Mouse (Mus musculus) B cell, adult 2 months (primary cell): Measurements from ENCODE around the gene Tpx2.
A peak's percentile ranks its signal among the peaks of the same experiment; 100 is the strongest.

Source experiments
- DNase-seq, 2 experiments: peaks; one replicate each; pipeline ENCODE4 v3.0.0; 2022

The Tpx2 gene

DNA sequence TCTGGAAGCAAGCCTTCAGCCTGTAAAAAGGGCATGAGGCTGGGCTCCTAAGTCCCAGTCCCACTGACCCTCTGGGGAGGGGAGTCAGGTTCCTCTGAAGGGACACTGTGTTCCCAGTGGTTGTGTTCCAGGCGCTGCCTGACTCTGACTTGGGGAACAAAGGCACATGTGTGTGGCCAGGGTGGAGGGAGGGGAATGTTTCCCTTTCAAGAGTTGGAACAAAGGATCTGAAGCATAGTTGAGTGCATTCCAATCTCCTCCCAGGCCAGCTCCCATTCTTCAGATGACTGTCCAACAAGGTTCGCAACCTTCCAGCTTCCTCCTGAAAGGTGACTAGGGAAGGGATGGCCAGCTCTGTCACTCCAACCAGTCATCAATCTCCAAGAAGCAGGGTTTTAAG is 27.4 kb upstream of the Tpx2 start:
- DNase-seq, result no peak

DNA sequence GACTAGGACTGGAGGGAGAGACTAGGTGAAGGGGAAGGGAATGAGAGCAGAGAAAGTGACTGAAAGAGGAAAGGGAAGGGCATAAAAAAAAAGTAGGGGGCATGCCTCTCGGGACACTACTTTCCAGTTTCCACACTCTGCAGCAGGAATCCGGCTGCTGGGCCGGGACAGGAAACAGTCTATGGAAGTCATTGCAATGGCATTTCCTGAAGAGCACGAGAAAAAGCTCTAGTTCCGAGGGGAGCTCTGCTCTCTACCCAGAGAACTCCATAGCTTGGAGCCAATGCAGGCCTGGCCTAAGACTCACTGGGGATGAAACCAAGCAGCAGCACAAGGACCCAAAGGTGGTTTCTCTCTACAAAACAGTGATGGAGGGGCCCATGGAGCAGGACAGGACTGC is 26.7 kb upstream of the Tpx2 start:
- no peak for DNase-seq

DNA sequence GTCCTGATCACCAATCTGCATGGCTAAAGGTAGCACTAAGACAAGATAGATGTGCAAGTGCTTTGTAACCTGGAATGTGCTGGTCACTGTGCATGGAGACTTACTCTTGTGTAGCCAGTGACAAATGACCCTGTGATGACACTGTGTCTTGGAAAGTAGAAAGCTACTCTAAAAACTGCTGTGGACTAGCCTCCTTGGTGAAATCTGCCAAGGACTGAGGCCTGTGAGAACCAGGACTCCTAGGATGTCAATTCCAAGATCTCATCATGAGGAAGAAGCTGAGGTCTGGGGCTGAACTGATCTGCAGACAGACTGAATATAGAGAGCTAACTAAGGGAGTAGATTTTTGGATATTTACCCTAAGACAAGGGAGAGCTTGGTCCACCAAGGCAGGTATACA is 26.2 kb upstream of the Tpx2 start:
- DNase-seq, result no peak

DNA sequence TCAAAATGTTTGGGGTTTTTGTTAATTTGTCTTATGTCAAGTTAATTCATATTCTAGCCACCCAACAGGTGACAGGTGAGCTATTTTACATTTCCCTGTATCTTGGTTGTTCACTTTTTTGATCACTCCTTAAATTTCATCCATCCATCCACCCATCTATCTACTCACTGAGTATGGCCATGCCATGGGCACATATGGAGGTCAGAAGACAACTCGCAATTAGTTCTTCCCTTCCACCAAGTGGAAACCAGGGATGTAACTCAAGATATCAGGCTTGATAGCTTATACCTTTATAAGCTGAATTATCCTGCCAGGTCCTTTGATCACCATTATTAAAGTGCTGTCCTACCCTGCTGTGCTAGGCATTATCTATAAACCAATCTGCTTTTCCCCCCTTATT is 24.0 kb upstream of the Tpx2 start:
- no peak for DNase-seq

DNA sequence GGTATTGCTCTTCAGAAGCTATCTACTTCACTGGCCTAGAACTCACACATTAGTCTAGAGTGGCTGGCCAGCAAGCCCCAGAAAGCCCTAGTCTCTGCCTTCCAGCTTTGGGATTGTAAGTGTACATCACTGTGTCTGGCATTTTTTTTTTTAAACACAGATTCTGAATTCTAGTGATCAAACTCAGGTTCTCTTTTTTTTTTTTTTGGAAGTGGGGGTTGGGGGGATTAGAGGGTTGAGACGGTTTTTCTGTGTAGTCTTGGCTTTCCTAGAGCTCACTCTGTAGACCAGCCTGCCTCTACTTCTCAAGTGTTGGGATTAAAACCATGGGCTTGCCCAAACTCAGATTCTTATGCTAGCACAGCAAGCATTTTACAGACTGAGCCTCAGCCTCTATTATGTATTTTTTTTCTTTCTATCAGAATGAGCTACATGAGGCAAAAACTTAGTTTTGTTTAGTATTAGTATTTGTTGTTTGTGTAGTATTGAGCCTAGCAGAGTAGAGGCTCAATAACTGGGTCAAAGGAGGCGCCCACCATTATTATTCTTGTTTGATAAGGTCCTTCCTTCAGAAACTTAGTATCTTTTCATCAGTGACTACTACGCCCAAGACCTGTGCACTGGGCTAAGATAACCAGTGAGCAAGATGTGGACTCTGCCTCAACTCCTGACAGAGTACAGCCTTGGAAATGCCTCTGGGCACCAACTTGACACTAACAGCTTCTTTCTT is 23.2 kb upstream of the Tpx2 start:
- DNase-seq, result no peak

DNA sequence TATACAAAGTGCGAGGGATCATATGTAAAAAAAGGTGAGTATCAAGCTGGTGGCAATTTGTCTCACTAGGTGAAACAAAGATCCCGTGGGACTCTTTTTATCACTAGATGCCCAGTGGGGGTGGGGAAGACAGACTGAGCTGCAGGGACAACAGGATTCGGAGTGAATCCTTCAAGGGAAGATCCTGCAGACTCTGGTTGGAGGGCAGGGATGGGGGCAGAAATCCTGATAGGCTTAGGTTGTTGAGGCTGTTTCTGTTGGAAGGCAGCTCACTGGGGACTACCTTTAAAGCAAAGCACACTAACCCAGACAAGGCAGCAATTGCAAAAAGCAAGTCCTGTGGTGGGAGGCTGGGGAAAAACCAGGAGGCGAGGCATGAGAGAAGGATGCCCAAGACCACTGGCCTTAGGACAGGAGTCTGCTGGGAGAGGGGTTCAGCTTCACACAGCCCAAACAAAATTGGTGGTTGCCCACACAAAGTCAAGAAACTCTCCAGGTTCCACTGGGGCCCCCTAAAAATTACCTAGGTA is 22.5 kb upstream of the Tpx2 start:
- no peak for DNase-seq

DNA sequence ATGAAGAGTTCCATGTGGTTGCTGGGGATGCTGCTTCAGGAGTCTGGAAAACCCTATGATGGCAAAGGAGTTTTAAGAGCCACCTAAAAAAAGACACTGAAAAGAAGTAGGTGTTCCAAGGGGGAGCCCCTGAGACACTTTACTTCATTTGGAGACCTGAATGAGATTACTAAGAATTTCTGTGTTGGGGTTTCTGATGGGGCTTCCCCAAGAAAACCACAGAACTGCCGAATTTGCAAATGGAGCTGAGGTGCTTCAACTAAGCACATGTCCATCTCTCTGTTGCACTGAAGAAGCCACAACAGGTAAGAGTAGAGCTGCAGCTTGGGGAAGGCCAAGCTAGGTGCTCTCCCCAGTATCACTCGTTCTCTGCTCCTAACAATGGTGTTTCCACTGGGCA is 22.1 kb upstream of the Tpx2 start:
- peak; percentile 70 to 73 for DNase-seq

DNA sequence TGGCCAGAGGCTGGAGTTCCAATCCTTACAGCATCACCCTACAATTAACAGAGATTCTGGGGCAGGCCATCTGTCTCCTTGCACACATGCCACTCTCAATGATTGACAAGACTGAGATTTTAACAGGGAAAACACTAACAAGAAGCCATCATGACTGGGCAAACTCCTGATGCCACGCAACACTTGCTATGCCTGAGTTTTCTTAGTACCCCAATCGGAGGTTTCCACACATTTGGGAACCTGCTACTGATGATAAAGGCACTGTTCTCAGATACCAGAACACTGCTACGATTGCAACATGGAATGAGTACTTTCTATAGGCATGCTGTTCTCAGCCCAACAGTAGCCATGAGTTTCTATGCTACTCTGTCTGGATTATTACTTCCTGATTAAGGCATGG is 21.3 kb upstream of the Tpx2 start:
- no peak for DNase-seq

DNA sequence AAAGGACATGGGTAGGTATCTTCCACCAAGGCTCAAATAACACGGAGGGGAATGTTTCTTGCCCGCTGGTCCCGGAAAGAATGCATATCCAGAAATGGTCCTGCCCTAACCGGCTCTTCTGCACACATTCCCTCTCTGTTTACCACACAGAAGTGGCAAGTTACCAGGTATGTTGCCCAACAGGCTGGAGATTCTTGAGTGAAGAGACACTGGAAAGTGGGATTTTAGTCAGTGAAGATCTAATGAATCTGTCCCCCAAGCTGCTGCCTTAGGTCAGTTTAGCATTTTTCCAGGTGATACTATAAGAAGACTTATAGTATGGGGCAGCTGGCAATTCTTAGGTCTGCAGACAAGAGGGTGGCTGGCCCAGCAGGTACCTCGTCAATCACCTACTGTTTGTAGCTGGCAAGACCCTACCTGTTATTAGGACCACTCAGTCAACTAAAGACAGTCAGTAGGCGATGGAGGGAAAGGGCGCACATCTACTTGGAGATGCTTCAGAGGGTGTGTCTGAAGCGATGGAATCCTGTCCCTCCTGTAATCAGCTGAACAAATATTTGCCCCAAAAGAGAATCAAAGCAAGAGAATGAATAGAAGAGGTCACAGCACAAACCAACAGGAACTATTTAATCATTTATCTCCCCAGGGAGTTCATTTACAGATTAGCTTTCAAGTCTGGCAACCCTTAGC is 20.3 kb upstream of the Tpx2 start:
- no peak for DNase-seq

DNA sequence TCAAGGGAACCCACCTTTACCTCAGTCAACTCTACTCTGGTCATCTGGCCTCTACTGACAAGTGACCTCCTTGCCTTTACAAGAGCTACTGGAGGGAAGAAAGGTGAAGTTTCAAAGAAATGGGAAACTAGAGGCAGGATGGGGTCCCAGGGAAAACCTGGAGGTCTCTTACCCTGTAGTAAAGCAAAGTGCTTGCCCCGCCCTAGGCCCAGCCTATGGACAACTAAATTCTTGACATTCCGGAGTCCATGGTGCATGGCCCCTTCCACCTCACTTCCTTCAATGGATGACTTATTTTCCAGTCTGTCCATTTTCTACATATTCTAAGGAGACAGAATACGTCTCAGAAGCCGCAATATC is 19.8 kb upstream of the Tpx2 start:
- DNase-seq, result no peak

DNA sequence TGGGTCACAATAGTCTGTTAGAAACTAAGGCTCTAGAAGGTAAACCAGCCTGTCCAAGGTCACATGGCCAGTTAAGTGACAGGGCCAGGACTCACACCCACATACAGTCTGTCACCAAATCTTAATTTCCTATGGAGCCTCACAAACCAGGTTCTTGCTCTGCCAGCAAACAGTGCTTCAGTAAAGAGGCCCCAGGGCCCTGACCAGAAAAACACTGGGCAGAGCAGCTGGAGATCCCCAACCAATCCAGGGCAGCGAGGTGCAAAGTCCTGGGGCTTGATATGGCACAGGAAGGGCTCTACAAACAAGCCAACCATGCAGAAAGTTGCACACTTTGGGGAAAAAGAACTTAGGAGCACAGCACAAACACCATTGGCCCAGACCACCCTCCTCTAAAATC is 19.2 kb upstream of the Tpx2 start:
- DNase-seq, result no peak

DNA sequence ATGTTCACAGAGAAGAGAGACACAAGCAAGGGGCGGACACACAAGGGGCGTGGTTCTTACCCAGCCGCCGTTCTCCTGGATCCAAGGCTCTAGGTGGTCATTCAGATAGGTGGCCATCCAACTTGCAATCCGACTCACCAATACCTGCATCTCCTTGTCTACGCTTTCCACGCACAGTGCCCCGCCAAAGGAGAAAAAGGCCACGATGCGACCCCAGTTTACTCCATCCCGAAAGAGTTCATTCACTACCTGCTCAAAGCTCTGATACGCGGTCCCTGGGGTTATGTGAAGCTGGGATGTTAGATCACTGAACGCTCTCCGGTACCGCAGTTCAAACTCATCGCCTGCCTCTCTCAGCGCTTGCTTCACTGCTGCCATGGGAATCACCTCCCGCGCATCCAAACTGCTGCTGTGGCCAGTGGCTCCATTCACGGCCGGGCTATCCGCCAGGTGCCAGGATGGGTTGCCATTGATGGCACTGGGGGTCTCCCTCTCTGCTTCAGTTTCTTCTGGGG is 18.3 kb upstream of the Tpx2 start:
- no peak for DNase-seq

DNA sequence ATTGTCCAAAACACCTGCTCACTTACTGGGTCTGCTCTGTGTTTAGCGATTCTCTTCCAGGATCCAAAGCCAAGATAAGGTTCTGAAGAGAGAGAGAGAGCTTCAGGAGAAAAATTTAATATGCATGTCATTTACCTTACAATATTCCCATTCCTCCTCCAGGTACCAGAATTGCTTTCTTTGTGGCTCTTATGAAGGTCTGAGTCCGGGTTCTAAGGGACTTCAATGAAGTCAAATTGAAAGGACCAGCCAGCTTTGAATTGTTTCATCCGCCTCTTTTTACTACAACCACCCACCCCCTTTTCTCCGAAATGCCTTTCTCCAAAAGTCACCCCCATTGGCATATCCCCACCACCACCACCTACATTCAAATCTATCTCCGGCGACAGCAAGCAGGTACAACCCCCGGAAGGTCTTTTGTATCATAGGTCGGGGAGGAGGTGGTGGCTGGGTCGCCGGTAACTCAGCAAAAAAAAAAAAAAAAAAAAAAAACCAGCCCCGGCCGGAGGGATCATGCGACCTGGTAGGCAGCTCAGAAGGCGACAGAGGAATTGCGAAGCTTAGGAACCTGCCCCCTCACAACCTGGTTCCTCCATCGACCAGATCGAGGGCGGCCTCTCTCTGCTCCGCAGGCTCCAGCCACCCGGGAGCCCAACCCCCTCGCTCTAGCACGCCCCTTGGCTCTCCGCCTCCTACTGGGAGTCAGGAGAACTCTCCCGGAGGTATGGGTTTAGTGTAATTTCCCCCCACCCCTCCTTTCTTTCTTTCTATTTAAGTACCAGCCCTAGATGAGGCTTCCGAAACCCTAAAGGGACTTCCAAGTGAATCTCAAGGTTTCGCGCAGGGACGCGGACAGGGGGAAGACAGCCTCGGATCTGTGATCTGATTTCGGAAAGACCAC is 17.5 kb upstream of the Tpx2 start:
- DNase-seq, result peak; percentile 74 to 75

DNA sequence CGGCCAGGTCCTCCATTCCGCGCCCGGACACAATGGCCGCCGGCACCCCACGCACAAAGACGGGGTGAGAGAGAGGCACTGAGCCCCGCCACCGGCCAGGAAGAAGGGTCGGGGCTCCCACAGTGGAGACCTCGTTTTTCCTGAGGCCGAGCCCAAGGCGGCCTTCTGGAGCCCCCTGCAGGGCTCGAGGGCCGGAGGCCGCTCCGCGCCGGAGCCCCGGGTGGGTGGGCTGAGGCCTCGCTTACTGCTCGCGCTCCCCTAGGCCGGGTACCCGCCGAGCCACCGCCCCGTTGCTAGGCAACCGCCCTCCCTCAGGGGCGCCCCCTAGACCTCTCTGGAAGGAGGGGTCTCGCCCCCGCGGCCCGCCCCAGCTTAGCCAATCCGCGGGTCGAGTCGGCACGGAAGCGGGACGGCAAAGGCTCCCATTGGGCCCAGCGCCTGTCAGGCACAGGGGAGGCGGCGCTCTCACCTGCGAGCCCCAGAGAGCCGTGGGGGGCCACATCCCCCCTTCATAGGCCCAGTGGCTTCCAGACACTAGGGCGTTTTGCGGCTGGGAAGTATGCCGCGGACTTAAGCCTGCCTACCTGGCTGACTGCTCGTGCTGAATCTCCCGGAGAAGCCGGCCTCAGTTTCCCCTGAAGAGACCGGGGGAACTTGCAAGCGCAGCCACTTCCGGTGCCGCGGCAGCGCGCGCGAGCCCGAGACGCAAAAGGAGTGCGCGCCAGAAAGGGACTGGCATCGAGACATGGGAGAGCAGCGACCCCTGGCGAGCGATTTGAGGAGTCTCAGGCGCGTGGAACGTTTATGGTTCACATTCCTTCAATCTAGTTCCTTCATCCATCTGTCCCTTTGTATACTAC is 16.5 kb upstream of the Tpx2 start, which contains the start of gene Bcl2l1:
TSS of gene Bcl2l1 (minus strand) at position 710 of the 860 bp plus-strand sequence.
- DNase-seq, result peak; percentile 96 to 98

DNA sequence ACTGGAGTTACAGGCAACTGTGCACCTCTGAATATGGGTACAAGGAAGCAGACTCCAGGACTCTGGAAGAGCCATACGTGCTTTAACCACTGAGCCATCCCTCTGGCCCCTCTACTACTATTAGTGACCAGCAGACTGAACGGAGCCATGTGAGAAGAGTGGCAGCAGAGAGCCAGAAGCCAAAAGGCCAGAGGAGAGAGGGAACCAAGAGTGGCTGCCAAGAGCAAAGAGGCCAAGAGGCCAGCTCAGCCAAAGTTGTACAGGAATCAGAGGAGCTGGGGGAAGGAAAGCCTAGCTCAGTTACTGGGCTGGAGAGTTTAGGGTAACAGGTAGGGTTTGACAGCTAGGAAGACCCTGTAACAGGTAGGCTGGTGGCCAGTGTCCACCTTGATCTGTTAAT is 8.5 kb upstream of the Tpx2 start:
- no peak for DNase-seq

DNA sequence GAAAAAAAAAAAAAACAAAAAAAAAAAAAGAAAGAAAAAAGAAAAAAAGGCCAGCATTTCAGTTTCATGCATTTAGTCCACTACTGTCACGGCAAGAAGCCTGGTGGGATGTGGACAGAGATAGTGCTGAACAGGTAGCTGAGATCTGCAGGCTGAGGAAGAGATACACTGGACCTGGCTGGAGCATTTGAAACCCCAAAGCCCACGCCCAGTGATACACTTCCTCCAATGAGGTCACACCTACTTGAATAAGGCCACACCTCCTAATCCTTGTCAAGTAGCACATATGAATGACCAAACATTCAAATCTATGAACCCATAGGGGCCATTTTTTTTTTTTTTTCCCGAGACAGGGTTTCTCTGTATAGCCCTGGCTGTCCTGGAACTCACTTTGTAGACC is 5.0 kb upstream of the Tpx2 start:
- no peak for DNase-seq

DNA sequence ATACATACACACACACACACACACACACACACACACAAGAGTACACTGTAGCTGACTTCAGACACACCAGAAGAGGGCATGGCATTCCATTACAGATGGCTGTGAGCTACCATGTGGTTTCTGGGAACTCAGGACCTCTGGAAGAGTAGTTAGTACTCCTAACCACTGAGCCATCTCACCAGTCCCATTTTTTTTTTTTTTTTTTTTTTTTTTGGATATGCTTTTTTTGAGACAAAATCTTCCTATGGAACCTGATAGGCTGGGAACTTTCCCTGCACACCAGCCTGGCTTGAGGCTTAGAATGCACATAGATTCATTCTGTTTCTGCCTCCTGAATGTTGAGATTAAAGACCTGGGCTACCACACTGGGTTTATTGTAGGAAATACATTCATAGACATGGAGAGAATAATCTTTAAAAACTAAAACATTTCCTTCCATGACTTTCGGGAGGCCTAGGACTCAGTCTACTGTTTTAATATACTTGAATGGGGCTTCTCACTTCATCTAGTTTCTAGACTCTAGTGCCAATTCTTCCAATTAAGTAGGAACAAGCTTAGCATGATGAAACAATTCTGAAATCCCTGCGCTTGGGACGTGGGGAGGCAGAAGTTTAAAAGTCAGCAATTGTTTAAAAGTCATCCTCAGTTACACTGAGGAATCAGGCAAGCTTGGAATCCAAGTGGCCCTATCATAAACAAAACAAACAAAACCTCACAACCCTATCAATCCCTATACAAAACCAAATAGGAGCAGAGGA is 528 bp upstream of the Tpx2 start:
- no peak for DNase-seq

DNA sequence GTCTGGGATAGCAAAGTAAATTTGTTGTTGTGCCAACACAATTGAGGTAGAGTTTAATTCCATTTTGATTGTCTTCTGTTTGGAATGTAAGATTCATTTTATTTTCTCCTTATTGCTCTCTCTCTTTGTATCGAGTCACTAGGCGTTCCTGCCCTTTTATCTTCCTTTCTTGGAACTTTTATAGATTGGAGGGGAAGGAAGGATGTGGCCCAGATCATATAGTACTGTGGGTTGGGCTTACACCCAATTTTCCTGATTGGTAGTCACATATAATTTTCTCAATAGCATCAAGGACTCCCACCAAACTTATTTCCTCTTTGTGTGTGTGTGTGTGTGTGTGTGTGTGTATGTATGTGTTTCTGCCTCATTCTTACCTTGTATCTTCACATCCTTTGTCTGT is 702 bp downstream of the Tpx2 start:
- DNase-seq, result no peak

DNA sequence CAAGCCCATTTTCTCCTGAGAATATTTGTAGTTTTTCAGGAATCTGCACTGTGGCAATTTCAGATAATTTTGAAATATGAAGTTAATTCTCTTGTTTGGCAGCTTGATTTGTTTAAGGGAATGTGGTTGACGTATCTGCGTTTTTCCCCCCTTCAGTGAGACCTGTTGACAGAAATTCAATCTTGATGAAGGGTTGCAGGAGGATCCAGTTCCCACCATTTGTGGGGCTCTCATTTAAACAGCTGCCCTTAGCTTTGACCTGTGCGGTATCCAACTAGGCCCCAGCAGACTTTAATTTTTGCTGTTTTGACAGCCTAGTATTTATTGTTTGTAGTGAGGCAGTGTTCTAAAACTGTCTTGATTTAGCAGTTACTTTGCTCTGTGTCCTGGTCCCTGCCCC is 11.7 kb downstream of the Tpx2 start:
- no peak for DNase-seq

DNA sequence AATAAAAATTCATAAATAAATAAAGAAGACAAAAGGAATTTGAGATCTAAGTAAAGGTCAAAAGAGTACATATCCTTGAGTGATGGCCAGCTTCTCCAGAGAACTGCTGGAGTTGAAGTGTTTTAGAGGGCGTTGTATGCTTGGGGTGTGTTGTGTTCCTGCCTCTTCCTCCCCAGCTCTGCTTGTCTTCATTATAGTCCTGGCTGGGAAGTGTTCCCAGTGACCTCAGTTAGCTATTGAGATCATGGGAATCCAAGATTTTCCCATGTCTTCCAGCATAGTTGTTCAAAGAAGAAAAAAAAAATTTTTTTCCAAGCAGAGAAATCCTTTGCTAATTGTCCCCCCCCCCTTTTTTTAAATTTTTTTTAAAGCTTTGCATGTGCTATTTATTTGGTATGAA is 14.1 kb downstream of the Tpx2 start:
- DNase-seq, result no peak

DNA sequence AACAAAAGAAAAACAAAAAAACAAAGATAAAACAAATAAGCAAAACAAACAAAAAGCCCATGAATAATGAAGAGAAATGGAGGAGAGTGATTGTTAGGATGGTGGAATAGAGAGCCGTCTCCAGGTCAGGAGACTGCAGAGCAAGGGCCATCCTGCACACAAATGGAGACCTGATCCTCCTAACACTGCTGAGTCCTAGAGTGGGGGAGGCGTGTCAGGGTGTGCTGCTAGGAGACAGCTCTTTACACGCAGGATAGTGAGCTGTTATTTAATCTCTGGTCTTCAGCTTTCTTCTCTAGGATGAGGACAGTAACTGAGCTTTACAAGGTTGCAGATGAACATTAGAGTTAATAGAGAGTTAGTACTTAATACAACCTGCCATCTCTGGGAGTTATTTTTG is 14.9 kb downstream of the Tpx2 start:
- DNase-seq, result no peak

DNA sequence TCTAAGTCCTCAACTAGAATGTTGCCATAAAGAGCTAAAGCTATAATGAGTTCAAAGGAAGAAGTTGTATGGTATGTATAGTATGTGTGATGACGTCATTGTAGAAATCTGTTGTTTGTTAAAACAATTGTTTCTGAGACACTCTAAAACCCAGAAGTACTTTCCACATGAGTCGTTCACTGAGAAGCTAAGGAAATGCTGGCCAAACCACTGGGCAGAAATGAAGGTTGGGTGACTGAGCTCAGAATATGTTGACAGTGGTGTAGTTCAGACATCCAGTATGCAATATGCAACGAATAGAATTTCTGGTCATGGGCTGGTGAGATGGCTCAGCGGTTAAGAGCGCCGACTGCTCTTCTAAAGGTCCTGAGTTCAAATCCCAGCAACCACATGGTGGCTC is 15.6 kb downstream of the Tpx2 start:
- DNase-seq, result no peak
